Mouse (Mus musculus) heart, postnatal 25 days (tissue): Measurements from ENCODE around the gene Soat1. TPM values are rescaled to one million over a fixed set of nuclear protein-coding genes. Genes with fewer than 3 reads are reported as not detected.
"Not testable (repeated sequence)": the region's sequence is repeated elsewhere in the genome, so short reads cannot be mapped to it uniquely, and the experiment has no call there.

Experiments
- DNase-seq: peaks from one replicate; pipeline ENCODE4 v3.0.0; 2022; ENCODE audit warnings: low spot score
- intact Hi-C: fragments of 180-260 bp; cut with DNase I; formaldehyde crosslinking; loops from one replicate; pipeline ENCODE4 v1.15.1; 2025
- total RNA-seq, 2 experiments: library from RNA; stranded (reverse); gene quantifications; 2 replicates each; pipeline ENCODE4 v1.2.3; 2021

Soat1 gene
- total RNA-seq: 10 to 100 TPM in 1 of 2 experiments, 1 to 10 TPM in 1; 7.1 to 11.7 TPM

GRCm38 (mm10) chr1:156473961-156474503, at the start of gene Soat1:
Gene Soat1 (minus strand): TSS chr1:156474331.
- intact Hi-C loops: no loop called here
- DNase-seq: peak; percentile 79

DNA sequence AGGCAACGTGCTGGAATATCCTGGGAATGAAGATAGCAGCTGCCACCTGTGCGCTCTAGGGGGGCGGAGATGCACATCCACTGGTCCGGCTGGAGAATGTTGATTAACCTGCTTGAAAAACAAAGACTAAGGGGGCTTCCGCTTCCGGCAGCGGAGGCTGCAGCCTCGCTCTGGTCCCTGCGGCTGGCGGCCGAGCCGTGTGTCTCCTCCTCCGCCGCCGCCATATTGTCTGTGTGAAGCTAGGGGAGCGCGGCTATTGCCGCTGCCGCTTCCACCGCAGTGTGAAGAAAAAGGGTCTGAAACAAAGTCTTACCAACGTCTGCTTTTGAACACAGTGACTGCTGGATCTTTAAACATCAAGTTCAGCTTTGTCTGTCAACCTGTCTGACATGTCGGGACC, 49.7 kb upstream of the Soat1 start, which contains the start of gene Gm10031:
Gene Gm10031 (plus strand): TSS at position 171 of the 400 bp plus-strand sequence.
- DNase-seq, intact Hi-C loops: not testable (repeated sequence)

GRCm38 (mm10) chr1:156521796-156522517, 47.8 kb upstream of the Soat1 start:
- intact Hi-C loops: no loop called here
- DNase-seq: no peak

DNA sequence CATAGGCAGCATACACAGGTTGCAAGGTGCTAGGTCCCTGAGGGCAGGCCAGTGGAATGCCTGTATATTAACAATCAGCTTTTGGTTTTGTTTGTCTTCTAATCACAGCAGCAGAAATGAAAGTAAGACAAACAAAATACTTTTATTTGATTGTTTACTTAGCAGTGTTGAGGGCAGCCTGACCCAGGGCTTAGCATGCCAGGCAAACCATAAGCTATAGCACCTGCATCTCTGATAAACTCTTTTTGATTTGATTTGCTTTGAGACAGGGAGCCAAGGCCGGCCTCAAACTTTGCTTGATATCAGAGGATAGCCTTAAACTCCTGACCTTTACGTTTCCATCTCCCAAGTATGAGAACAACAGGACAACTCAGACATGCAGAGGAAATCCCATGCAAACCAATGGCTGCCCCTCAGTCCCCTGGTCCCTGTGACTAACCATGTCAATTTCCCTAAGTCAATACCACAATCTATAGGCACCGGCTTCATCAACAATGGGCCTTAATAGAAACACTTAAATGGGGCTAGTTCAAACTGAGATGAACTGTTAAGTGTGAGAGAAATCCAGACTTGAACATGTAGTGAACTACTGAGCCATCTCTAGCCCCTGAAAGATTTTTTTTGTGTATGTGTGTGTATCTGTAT, 46.1 kb upstream of the Soat1 start:
- intact Hi-C loops: no loop called here
- DNase-seq: no peak

- intact Hi-C loops: no loop called here
- no peak for DNase-seq
These were observed 33.6 kb upstream of the Soat1 start for GRCm38 (mm10) chr1:156507753-156508152.

GRCm38 (mm10) chr1:156505901-156506300, 31.8 kb upstream of the Soat1 start:
- intact Hi-C loops: no loop called here
- no peak for DNase-seq

DNA sequence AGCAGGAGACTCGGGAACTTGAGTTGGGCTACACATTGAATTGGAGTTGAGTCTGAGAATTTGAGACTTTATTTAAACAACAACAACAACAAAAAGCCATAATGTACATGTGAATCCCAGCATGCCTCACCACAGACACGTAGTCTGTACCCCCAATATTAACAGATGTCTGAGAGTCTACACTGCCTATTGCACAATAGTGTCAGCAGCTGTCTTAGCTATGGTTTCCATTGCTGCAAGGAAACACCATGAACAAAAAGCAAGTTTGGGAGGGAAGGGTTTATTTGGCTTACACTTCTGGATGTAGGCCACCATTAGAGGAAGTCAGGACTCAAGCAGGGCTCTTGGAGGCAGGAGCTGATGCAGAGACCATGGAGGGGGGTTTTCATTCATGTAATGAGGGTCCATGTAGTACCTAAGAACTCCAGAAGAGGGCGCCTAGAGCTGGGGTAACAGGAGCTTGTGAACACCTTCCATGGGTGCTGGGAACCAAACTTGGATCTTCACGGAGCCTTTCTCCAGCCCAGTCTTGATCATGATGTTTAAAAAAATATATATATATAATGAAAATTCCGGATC, 30.9 kb upstream of the Soat1 start:
- no peak for DNase-seq
- intact Hi-C loops: no loop called here

GRCm38 (mm10) chr1:156496910-156497309, 22.8 kb upstream of the Soat1 start:
- intact Hi-C loops: no loop called here
- no peak for DNase-seq

DNA sequence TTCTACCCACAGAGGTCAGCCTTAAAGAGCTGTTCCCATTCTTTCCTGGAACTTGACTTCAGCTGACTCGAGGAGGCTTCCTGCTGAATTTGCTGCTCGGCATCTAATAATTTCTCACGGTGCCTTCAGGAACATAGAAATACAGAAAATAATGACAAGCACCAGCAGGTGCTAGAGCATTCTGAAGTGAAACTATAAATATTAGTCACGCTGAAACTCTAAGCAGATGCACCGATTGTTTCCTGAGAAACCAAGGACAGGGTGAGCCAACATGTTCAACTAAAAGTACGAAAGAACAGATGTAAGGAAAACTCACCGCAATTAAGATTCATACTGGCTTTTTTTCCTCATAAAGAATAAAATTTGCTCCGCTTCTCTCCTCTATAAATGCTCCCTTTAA, 20.9 kb upstream of the Soat1 start:
- intact Hi-C loops: no loop called here
- no peak for DNase-seq

- DNase-seq: no peak
- intact Hi-C loops: no loop called here
These were observed 17.2 kb upstream of the Soat1 start for GRCm38 (mm10) chr1:156491226-156491796.

- no peak for DNase-seq
- intact Hi-C loops: no loop called here
These were observed 13.9 kb upstream of the Soat1 start for GRCm38 (mm10) chr1:156488031-156488430.

DNA sequence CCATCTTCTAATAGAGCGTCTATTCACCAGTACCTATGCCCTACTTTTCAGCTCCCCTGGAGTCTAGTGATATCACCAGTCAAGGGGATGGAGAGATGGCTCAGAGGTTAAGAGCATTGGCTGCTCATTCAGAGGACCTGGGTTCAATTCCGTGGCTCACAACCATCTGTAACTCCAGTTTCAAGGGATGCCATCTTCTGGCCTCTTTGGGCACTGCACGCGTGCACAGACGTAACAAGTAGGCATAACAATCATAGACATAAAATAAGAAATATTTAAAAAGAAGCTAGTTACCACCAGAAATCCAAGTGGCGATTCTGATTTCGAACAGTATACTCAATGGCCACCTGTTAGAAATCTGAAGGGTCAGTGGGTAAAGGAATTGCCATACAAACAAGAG, 13.4 kb upstream of the Soat1 start:
- intact Hi-C loops: no loop called here
- no peak for DNase-seq

DNA sequence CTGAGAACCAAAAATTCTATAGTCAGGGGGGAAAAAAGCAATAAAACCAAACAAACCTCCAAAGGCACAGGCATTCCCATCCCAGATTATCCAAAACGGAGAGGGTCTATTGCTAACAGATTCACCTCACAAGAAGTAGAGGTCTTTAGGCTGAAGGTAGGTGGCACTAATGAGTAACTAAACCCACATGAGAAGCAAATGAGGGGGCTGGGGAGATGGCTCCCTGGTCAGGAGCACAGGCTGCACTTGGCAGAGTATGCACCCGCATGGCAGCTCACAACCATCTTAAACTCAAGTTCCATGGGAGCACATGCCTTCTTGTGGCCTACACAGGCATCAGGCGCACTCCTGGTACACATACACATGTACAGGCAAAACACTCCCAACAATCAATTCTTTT, 7.7 kb upstream of the Soat1 start:
- no peak for DNase-seq
- intact Hi-C loops: no loop called here

DNA sequence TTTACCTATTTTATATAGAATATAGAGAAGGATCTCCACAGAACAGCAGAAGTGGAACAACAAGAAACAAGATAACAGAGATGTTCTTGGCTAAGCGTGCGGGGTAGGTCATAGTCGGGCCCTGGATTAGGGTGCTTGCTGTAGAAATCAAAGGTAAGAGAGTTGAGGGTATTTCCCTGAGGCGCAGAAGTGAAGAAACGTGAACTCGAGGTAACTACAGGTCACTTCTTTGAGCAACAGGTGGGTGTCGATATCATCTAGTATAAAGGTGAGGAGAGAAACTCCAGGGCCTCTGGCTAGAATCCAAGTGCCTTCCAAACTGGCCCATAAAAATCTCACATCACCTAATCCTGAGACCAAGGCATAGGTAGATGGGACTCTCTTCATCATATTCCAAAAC, 2.4 kb upstream of the Soat1 start:
- intact Hi-C loops: loop anchor here (5.0 kb wide), 1 partner anchor 54 kb away; the partner anchor contains the start of gene Axdnd1
- no peak for DNase-seq

DNA sequence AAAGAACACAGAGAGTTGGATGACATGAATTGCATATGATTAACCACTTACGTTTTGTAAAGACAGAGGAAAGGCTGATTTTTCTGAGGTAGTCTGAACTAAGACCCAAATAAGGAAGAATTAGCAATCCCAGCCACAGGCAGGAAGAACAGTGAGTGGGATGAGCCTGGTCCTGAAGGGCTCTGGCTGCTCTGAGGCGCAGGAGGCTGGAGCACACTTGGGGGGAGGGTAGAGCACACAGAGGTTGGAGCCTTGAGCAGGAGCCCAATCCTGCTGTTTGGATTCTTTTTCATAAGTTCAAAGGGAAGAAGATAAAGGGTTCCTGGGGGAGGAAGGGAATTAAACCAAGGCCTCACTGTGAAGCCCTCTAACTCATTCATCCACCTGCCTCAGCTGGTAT, 1.9 kb upstream of the Soat1 start:
- intact Hi-C loops: loop anchor here (5.0 kb wide), 1 partner anchor 54 kb away; the partner anchor contains the start of gene Axdnd1
- DNase-seq: no peak

- DNase-seq: no peak
- intact Hi-C loops: loop anchor here (5.0 kb wide), 1 partner anchor 53 kb away; the partner anchor contains the start of gene Axdnd1
These were observed 723 bp upstream of the Soat1 start for GRCm38 (mm10) chr1:156474854-156475253.

DNA sequence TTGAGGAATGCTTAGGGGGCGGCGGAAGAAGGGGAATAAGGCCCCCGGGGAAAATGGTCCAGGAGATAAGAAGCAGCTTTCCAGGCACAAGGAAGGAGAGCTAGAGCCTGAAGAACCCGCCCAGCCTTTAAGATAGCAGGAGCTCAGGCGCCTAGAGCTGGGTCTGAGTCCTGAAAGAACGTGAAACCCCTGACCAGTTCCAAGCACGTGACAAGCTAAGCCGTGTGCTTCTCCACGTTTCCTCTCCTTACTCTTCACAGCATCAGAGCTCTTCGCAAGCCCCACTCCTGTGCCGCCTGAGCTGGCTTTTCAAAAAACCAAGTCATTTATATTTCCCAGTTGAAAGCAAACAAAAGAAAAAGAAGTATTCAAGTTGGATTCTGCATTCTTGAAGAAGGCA, 1.1 kb downstream of the Soat1 start:
- peak; percentile 22 for DNase-seq
- intact Hi-C loops: no loop called here

DNA sequence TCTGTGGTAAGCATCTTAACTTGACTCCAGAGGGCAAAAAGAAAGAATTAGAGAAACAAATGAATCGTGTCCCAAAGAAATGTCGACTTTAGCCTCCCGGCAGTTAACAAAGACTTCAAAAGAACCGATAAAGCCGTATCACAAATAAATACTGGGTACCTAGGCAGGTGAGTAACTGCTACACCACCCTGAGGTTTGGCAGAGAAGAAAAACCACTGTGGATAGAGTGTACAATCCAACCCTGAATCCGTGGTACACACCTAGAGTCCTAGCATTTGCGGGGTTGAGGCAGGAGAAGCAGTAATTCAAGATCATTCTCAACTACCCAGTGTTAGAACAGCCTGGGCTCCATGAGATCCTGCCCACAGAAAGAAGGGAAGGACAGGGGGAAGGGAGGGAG, 2.2 kb downstream of the Soat1 start:
- no peak for DNase-seq
- intact Hi-C loops: no loop called here

- DNase-seq: no peak
- intact Hi-C loops: no loop called here
These were observed 3.1 kb downstream of the Soat1 start for GRCm38 (mm10) chr1:156471071-156471470.

GRCm38 (mm10) chr1:156470557-156470956, 3.6 kb downstream of the Soat1 start:
- intact Hi-C loops: no loop called here
- no peak for DNase-seq
